Mouse (Mus musculus) C2C12 (cell line): Measurements from ENCODE around the gene Slc7a11.

Experiments
- CTCF ChIP-seq: IDR thresholded peaks from one replicate; pipeline ENCODE4 v1.5.1; 2011; ENCODE audit not compliant: control insufficient read depth, insufficient read depth, insufficient read length
- FOSL1 ChIP-seq: IDR thresholded peaks from one replicate; pipeline ENCODE4 v1.8.0; 2011; ENCODE audit warnings: mild to moderate bottlenecking, low read length; ENCODE audit not compliant: poor library complexity, insufficient read depth, severe bottlenecking
- MAX ChIP-seq: IDR thresholded peaks from one replicate; pipeline ENCODE4 v1.6.1; 2011; ENCODE audit warnings: mild to moderate bottlenecking, control low read depth
- MYOG ChIP-seq: IDR thresholded peaks from one replicate; pipeline ENCODE4 v1.6.1; 2011; ENCODE audit not compliant: control insufficient read depth, insufficient read length; ENCODE audit errors: extremely low read depth
- USF1 ChIP-seq: IDR thresholded peaks from one replicate; pipeline ENCODE4 v1.6.1; 2011; ENCODE audit warnings: low read depth, mild to moderate bottlenecking, control low read depth, moderate library complexity

GRCm38 (mm10) chr3:50304137-50304536 is 139.3 kb downstream of the Slc7a11 start:
- TF ChIP-seq MAX (no peak), CTCF (peak; percentile 67), USF1 (no peak), MYOG (no peak), FOSL1 (no peak)
